Mouse (Mus musculus) inflammation-experienced regulatory T-cells, adult 6 months (primary cell): ENCODE results near the gene Inka1. TPM values are rescaled to one million over a fixed set of nuclear protein-coding genes. Genes with fewer than 3 reads are reported as not detected.
"Not testable (repeated sequence)": the region's sequence is repeated elsewhere in the genome, so short reads cannot be mapped to it uniquely, and the experiment has no call there.

Experiments
- ATAC-seq: one replicate; pipeline ENCODE4 v1.8.0; 2017
- polyA plus RNA-seq, 3 experiments: library from polyadenylated mRNA; unstranded; fragments of 100-300 nt; shearing (Covaris generic); gene quantifications; one replicate each; pipeline ENCODE4 v1.2.1; 2017

Gene Inka1
- under 1 TPM; 0.35 to 0.89 (median 0.82) TPM for polyA plus RNA-seq

DNA sequence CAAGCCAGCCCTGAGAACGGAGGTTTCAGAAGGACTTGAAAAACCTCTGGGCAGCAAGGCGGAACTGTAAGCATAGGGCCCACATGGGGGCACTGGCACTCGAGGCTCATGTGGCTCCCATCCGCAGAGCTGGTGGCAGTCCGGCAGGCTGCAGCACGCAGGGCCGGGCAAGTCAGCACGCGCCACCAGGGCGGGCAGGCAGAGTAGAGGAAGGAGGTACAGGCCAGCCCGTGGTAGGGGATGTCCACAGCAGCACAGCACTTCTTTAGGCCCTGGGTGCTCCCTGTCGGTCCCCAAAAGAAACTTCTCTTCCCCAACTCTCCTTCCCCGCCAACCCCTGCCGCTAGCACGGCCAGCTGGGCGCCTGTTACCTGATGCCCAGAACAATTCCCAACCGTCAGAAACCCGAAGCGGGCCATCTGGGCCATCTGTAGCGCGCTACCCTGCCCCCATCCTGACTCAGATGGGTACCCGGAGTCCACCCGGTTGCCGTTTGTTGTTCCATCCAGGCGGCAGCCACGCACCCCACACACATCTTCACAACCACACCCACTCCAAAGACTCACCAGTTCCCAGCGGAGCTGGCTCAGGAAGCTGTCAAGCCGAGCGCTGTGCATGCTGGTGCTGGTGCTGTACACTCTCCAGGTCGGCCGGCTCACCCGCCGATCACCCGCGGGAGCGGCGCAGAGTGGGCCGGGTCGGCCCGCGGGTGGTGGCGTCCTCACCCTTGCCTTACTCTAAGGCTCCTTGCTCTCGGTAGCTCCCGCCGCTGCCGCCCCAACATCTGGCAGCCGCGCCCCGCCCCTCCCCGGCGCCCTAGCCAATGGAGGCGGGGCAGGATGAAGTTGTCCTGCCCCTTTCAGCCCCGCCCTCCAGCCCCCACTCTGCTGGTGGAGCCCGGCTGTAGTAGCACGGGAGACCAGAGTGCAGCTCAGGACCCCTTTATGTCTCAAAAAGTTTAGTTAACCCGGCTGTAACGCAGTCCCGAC, at the start of gene Inka1:
Gene Inka1, minus strand, starts transcription at position 749 of the 989 bp plus-strand sequence.
- peak; percentile 82 for ATAC-seq

DNA sequence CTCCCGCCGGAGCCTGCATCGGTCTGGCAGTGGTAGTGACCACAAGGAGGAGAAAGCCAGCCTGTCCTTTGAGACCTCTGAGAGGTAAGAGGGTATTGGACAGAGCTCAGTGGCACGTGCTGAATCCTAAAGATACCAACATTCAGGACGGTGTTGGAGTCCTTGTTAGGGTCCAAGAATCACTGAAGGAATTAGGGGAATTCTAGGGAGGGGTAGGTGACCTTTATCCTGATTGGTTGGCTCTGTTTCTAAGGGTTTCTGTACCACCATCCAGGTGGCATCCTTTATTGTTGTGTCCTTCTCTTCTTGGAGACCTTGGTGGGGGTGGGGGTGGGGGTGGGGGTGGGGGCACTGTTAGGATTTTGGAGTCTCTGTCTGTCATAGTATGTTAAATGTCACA, 46.4 kb upstream of the Inka1 start:
- ATAC-seq, result no peak

DNA sequence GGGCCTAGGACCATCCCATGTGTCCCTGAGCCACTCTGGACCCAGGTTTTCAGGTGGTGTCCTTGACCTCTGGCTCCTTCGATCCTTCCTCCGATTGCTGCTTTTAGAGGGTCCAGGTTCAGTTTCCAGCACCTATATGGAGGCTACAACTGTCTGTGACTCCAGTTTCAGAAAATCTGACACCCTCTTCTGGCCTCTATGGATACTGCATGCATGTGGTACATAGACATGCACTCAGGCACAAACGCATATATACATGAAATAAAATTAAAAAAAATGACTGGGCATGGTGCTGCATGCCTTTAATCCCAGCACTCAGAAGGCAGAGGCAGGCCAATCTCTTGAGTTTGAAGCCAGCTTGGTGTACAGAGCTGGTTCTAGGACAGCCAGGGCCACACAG, 42.2 kb upstream of the Inka1 start:
- no peak for ATAC-seq

- no peak for ATAC-seq
These were observed 40.9 kb upstream of the Inka1 start for GRCm38 (mm10) chr9:108026584-108026983.

DNA sequence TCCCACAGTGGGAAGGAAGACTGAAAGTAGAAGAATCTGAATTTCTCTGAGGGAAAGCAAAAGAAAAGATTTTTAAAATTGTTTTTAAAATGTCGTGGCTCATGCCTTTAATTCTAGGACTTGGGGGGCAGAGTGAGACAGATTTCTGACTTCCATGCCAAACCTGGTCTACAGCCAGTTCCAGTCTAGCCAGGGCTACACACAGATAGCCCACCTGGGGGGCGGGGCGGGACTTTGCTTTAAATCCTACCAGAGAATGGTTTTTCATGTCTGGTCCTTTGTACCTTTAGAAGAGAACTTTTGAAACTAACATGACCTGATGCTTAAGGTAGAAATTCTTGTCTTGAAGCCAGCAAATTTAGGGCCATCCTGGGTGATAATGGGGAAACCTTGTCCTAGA, 37.5 kb upstream of the Inka1 start:
- no peak for ATAC-seq

DNA sequence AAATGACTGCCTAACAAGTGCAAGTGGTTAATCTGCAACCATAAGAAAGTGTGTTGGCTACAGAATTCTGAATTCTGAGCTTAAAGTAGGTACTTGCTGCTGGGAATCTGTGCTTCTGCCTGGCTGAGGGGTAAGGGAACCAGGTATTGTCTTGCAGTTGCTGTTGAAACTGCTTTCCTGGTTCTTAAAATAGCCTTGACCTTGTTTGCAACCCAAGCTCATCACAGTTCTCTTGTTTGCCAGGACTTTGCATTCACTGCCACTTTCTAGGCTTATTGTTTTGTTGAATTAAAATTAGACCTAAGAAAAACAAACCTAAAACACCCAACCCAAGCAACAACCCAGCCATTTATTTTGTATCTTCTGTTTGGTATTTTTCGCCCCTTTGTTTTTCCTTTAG, 35.1 kb upstream of the Inka1 start:
- no peak for ATAC-seq

- ATAC-seq, result no peak
These were observed 31.4 kb upstream of the Inka1 start for GRCm38 (mm10) chr9:108017127-108017526.

DNA sequence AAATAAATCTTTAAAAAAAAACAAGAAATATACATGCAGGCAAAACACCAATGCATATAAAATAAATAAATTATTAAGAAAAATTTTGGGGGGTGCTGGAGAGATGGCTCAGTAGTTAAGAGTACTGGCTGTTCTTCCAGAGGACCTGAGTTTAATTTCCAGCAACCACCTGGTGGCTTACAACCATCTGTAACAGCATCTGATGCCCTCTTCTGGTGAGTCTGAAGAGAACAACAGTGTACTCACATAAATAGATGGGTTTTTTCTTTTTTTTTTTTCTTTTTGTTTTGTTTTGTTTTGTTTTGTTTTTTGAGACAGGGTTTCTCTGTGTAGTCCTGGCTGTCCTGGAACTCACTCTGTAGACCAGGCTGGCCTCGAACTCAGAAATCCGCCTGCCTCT, 27.9 kb upstream of the Inka1 start:
- not testable (repeated sequence) for ATAC-seq

DNA sequence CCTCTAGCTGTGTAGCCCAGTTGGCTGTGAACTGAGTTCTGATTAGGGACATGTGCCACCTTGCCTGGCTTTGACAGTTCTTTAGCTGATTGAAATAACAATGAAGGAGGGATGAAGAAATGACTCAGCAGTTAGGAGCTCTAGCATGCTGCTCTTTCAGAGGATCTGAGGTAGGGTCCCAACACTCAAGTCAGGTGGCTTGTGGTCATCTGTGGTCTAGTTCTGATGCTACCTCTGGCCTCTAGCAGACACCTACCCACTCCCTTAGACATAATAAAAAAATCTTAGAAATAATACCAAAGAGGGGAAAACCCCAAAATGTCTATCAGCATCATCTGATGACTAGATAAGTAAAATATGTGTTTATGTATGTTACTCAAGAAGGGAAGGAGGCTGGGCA, 24.7 kb upstream of the Inka1 start:
- ATAC-seq, result peak; percentile 60

GRCm38 (mm10) chr9:108008041-108008440, 22.4 kb upstream of the Inka1 start:
- ATAC-seq, result no peak

GRCm38 (mm10) chr9:108003531-108003890, 17.8 kb upstream of the Inka1 start:
- ATAC-seq, result no peak

DNA sequence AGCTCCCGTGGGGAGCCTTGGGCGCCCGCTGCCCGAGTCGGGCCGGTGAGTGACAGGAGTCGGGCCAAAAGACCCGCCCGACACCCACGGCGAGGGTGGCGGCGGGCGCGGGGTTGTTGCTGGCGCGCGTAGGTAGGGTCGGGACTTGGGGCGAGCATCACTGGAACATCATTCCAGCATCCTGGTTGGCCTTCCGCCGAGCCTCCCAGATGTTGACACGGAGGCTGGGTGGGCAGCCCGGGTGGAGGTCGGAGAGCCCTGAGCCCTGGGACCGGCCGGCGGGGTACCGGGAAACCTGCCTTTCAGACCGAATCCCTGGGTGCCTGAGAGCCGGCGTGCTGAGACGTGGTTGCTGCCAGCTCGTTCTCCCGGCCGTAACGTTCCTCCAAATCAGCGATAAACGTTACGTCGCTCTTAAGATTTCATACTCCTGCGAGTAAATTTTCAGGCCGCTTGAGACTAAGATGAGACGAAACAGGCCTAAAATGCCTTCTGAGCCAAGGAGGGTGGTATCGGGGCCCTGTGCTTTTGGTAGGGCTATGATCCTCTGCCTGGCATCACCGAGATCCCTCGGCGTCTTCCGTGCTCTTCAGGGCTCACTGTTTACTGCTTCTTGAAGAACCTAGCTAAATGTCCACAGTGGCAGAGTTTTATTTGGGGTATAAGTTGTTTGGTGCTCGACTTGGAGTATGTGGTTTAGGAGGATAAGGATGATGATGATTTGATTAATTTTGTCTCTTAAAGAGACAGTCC, 17.3 kb upstream of the Inka1 start:
- peak; percentile 27 for ATAC-seq

GRCm38 (mm10) chr9:108001922-108002770, 16.5 kb upstream of the Inka1 start, which contains the start of gene Ip6k1:
Gene Ip6k1 (plus strand): TSS chr9:108002501.
- ATAC-seq, result peak; percentile 97

DNA sequence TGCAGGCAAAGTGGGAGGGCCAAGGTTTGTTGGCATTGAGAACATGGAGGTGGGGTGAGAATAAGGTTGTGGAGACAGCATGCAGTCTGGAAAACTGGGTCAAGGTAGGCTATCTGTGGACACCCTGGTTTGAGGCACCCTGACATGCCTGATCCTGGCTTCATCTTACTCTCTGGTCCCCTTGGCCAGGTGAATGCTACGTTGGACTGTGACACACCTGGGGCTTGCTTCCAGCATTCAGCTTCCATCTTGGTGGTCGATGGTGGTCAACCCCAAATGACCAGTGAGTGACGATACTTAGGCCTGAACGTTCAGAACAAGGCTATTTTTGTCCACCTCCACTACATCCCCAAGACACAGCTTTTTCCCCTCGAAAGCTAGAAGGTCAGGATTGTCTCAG, 10.4 kb upstream of the Inka1 start, which contains the start of gene Gm20662:
Gene Gm20662, plus strand, starts transcription at position 301 of the 400 bp plus-strand sequence.
- no peak for ATAC-seq

GRCm38 (mm10) chr9:107995513-107995912, 9.8 kb upstream of the Inka1 start:
- ATAC-seq, result no peak

DNA sequence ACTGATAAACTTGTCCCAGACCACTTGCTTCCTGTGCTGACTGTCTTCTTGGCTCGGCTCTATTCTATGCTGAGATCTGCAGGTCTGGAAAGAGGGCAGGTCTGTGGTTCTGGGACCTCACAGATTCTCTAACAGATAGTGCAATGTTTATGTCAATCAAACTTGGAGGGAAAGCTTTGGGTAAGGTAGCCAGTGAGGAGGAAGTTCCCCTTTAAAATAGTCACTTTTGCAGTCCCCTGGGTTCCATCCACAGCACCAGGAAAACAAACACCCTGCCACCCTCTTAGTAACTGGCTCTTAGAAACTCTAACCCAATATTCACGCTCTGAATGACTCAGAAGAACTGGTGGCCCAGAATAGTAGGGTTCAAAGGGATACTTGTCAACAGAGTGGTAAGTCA, 8.8 kb upstream of the Inka1 start:
- ATAC-seq, result no peak

DNA sequence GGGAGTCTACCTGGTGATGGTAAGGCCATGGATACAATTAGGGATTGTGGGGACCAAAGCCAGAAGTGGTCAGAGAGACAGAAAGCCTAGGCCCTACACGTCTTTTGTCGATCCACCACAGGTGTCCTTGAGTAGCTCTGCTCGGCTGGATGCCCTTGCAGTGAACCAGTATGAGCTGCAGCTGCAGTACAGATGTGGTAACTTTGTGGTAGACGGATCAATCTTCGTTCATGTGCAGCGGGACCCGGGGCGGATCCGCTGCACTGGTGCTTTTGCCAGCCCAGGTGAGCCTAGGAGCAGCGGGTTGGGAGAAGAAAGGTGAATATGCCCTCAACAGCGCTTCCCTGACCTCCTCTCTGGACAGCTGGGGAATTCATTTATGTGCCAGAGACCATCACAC, 7.3 kb upstream of the Inka1 start:
- no peak for ATAC-seq

- no peak for ATAC-seq
These were observed 6.5 kb upstream of the Inka1 start, which contains the start of gene Cdhr4 for GRCm38 (mm10) chr9:107992197-107992596. Gene Cdhr4 (plus strand): TSS chr9:107992497.

GRCm38 (mm10) chr9:107987950-107988349, 2.3 kb upstream of the Inka1 start:
- no peak for ATAC-seq

GRCm38 (mm10) chr9:107986376-107986775, 697 bp upstream of the Inka1 start:
- ATAC-seq, result peak; percentile 42

GRCm38 (mm10) chr9:107984754-107985055, 974 bp downstream of the Inka1 start:
- no peak for ATAC-seq

GRCm38 (mm10) chr9:107984052-107984753, 1.5 kb downstream of the Inka1 start:
- no peak for ATAC-seq
